Mouse (Mus musculus) liver, adult 2 months (tissue): ENCODE measurements around the gene Nudt19.

Source experiments
- CTCF ChIP-seq: fragments of 200-500 bp; IDR thresholded peaks from 2 replicates; pipeline ENCODE4 v1.5.1; 2011; ENCODE audit warnings: low read depth, low read length, control low read depth
- POLR2A ChIP-seq: fragments of 200-500 bp; IDR thresholded peaks from 2 replicates; pipeline ENCODE4 v1.6.1; 2011; ENCODE audit warnings: low read length, control low read depth; ENCODE audit not compliant: insufficient read depth; ENCODE audit errors: extremely low read depth

DNA sequence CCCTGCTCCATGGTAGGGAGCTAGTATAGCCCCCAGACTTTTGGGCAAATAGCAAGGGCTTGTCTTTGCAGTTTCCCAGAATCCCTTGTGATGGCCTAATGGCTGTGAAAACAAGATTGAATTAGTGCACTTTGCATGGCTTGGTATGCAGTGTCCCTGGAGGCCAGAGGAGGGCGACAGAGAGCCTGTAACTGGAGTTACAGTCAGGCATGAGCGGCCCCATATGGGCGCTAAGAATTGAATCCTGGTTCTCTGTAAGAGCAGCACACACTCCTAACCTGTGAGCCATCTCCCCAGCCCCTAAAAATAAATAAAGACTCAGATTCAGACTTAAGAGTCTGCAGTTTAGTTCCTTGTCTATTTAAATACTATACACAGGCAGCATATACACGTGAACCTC lies 23.7 kb upstream of the Nudt19 start:
- TF ChIP-seq POLR2A (no peak), CTCF (peak; percentile 86)
